Mouse (Mus musculus): ENCODE measurements at regions not wholly inside any gene's neighbourhood (a gene's known extent, or its start where the extent isn't known, plus 50 kb on each side); places are given as distances from the start of the nearest gene placed in this dataset.
A peak's percentile ranks its signal among the peaks of the same experiment; 100 is the strongest.

GRCm38 (mm10) chr1:191458292-191458691 is 55.2 kb upstream of the Ppp2r5a start:
- 80% methylated on average over 2 of the region's 2 CpGs for WGBS
- Histone ChIP-seq H3K27ac (no peak overlapping the region), H3K36me3 (replicated peaks) (no peaks in the 10 kb centered on the region), H3K4me3 (no peak overlapping the region), H3K9me3 (no peaks in the 10 kb centered on the region), H3K27me3 (ENCODE audit: poor library complexity, severe bottlenecking) (no peaks in the 10 kb centered on the region), H3K4me1 (peaks cover 31% of the 10 kb centered on the region)
- no peak for DNase-seq (ENCODE audit: extremely low spot score, low spot score)

GRCm38 (mm10) chr1:191457103-191457502 is 54.0 kb upstream of the Ppp2r5a start:
- Histone ChIP-seq H3K4me1 (peaks cover 23% of the 10 kb centered on the region), H3K27me3 (ENCODE audit: poor library complexity, severe bottlenecking) (no peaks in the 10 kb centered on the region), H3K36me3 (replicated peaks) (no peaks in the 10 kb centered on the region), H3K9me3 (no peaks in the 10 kb centered on the region), H3K4me3 (no peak overlapping the region), H3K27ac (no peak overlapping the region)
- 83% methylated on average over 4 of the region's 4 CpGs for WGBS
- no peak for DNase-seq (ENCODE audit: extremely low spot score, low spot score)

- 0 out of 2 replicates have a peak overlapping the region, but pooled peaks have one; percentile 41 for H3K27ac ChIP-seq
- WGBS, result 51% methylated on average over 3 of the region's 3 CpGs
- no peaks in the 10 kb centered on the region for H3K27me3 ChIP-seq (ENCODE audit: poor library complexity, severe bottlenecking)
- no peaks in the 10 kb centered on the region for H3K9me3 ChIP-seq
- DNase-seq (ENCODE audit: extremely low spot score, low spot score), result no peak
- H3K4me3 ChIP-seq, result no peak overlapping the region
- H3K36me3 ChIP-seq (replicated peaks), result no peaks in the 10 kb centered on the region
- H3K4me1 ChIP-seq, result peaks cover 10% of the 10 kb centered on the region
Observed at GRCm38 (mm10) chr1:191454604-191455003, 51.5 kb upstream of the Ppp2r5a start.

GRCm38 (mm10) chr1:191453589-191453988 is 50.5 kb upstream of the Ppp2r5a start:
- H3K27me3 ChIP-seq (ENCODE audit: poor library complexity, severe bottlenecking), result no peaks in the 10 kb centered on the region
- no peaks in the 10 kb centered on the region for H3K9me3 ChIP-seq
- DNase-seq (ENCODE audit: extremely low spot score, low spot score), result no peak
- no peak overlapping the region for H3K27ac ChIP-seq
- WGBS, result 86% methylated on average over 3 of the region's 3 CpGs
- H3K4me3 ChIP-seq, result no peak overlapping the region
- no peaks in the 10 kb centered on the region for H3K36me3 ChIP-seq (replicated peaks)
- peaks cover 10% of the 10 kb centered on the region for H3K4me1 ChIP-seq
